Comparison of ENCODE assay signal across 8 mouse cellular contexts in genomic region chr9:46442739-46443181, GRCm38 (mm10).
DNase-seq lines count a peak whose midpoint lies in the region; ATAC-seq and TF ChIP-seq lines count a peak whose summit lies in the region.

No protein-coding gene starts in this region.

- ATAC-seq in kidney, postnatal 0 days (replicated peaks; ENCODE audit: low FRiP score, low read depth), result no peak
- ATAC-seq in embryonic facial prominence, embryonic 11.5 days (replicated peaks; ENCODE audit: insufficient number of reproducible peaks, low FRiP score, low TSS enrichment, low read depth), result peak; percentile 64; the same call in 1 of the 2 replicates
- no peak for ATAC-seq in intestine, embryonic 15.5 days
- ATAC-seq in neural tube, embryonic 14.5 days (ENCODE audit: low read depth), result peak; percentile 70; the same call in 1 of the 2 replicates
- ATAC-seq in megakaryocyte, adult 5-6 weeks (ENCODE audit: poor library complexity, severe bottlenecking), result no peak
- no peak for ATAC-seq in frontal cortex, adult (ENCODE audit: low TSS enrichment)

- H3K27ac ChIP-seq in kidney, postnatal 0 days, result no peak overlapping the region
- H3K27ac ChIP-seq in embryonic facial prominence, embryonic 11.5 days (replicated peaks; ENCODE audit: low read depth, low read length), result no peak overlapping the region
- no peak overlapping the region for H3K27ac ChIP-seq in intestine, embryonic 15.5 days
- H3K27ac ChIP-seq in neural tube, embryonic 14.5 days (ENCODE audit: low read depth, low read length), result no peak overlapping the region

- WGBS in kidney, postnatal 0 days, result 6% methylated on average over 19 of the region's 19 CpGs
- 3% methylated on average over 19 of the region's 19 CpGs for WGBS in embryonic facial prominence, embryonic 11.5 days
- 7% methylated on average over 19 of the region's 19 CpGs for WGBS in intestine, embryonic 15.5 days
- under 1% methylated on average over 19 of the region's 19 CpGs for WGBS in neural tube, embryonic 14.5 days

- no peak for DNase-seq in kidney, postnatal 0 days (ENCODE audit: low spot score)
- DNase-seq in kidney, adult 8-10 months, result no peak
- peak; percentile 57 for DNase-seq in embryonic facial prominence, embryonic 11.5 days (ENCODE audit: low spot score)
- DNase-seq in spleen, adult 18-20 months, result no peak

- peak overlapping the region; percentile 24 for H3K4me3 ChIP-seq in kidney, postnatal 0 days (replicated peaks; ENCODE audit: low read depth, low read length)
- H3K4me3 ChIP-seq in embryonic facial prominence, embryonic 11.5 days (ENCODE audit: low read depth, low read length), result peak overlapping the region; percentile 28
- H3K4me3 ChIP-seq in intestine, embryonic 15.5 days (replicated peaks), result peak overlapping the region; percentile 22
- H3K4me3 ChIP-seq in neural tube, embryonic 14.5 days (ENCODE audit: low read depth, low read length), result peak overlapping the region; percentile 16

- peaks cover 12% of the 10 kb centered on the region for H3K27me3 ChIP-seq in kidney, postnatal 0 days (ENCODE audit: insufficient read depth, low read length)
- peaks cover 27% of the 10 kb centered on the region for H3K27me3 ChIP-seq in embryonic facial prominence, embryonic 11.5 days (ENCODE audit: control insufficient read depth, insufficient read depth, low read length)
- H3K27me3 ChIP-seq in intestine, embryonic 15.5 days (replicated peaks), result peaks cover 39% of the 10 kb centered on the region
- H3K27me3 ChIP-seq in neural tube, embryonic 14.5 days (ENCODE audit: control insufficient read depth, insufficient read depth, low read length), result peaks cover 7% of the 10 kb centered on the region; the same call in 1 of the 2 replicates

- no peaks in the 10 kb centered on the region for H3K9me3 ChIP-seq in kidney, postnatal 0 days (replicated peaks; ENCODE audit: low read length)
- H3K9me3 ChIP-seq in embryonic facial prominence, embryonic 11.5 days (replicated peaks; ENCODE audit: control insufficient read depth, low read length), result no peaks in the 10 kb centered on the region
- no peaks in the 10 kb centered on the region for H3K9me3 ChIP-seq in intestine, embryonic 15.5 days
- H3K9me3 ChIP-seq in neural tube, embryonic 14.5 days (ENCODE audit: control insufficient read depth, low read length), result no peaks in the 10 kb centered on the region

- peaks cover 9% of the 10 kb centered on the region; the same call in 1 of the 2 replicates for H3K4me1 ChIP-seq in kidney, postnatal 0 days (replicated peaks; ENCODE audit: insufficient read depth, low read length)
- H3K4me1 ChIP-seq in embryonic facial prominence, embryonic 11.5 days (ENCODE audit: control insufficient read depth, insufficient read depth, low read length), result peaks cover 8% of the 10 kb centered on the region; the same call in 1 of the 2 replicates
- peaks cover 12% of the 10 kb centered on the region for H3K4me1 ChIP-seq in intestine, embryonic 15.5 days (replicated peaks)
- peaks cover 9% of the 10 kb centered on the region for H3K4me1 ChIP-seq in neural tube, embryonic 14.5 days (ENCODE audit: control insufficient read depth, insufficient read depth, low read length)

- TF ChIP-seq CTCF in kidney, postnatal 0 days (IDR thresholded peaks at IDR 0.05; ENCODE audit: low read depth), result no peak

- no peak overlapping the region for H3K9ac ChIP-seq in kidney, postnatal 0 days (ENCODE audit: low read depth, low read length)
- no peak overlapping the region; the same call in 1 of the 2 replicates for H3K9ac ChIP-seq in embryonic facial prominence, embryonic 11.5 days (replicated peaks; ENCODE audit: low read length)
- H3K9ac ChIP-seq in intestine, embryonic 15.5 days, result no peak overlapping the region
- H3K9ac ChIP-seq in neural tube, embryonic 14.5 days (replicated peaks; ENCODE audit: low read depth, low read length), result no peak overlapping the region

- H3K4me2 ChIP-seq in kidney, postnatal 0 days (ENCODE audit: low read length), result peak overlapping the region; percentile 54
- peak overlapping the region; percentile 58 for H3K4me2 ChIP-seq in embryonic facial prominence, embryonic 11.5 days (ENCODE audit: low read depth, low read length)
- H3K4me2 ChIP-seq in intestine, embryonic 15.5 days (replicated peaks), result peak overlapping the region; percentile 57
- H3K4me2 ChIP-seq in neural tube, embryonic 14.5 days (ENCODE audit: low read depth, low read length), result peak overlapping the region; percentile 50

- H3K36me3 ChIP-seq in kidney, postnatal 0 days (ENCODE audit: insufficient read depth, low read length), result no peaks in the 10 kb centered on the region
- H3K36me3 ChIP-seq in embryonic facial prominence, embryonic 11.5 days (replicated peaks; ENCODE audit: control insufficient read depth, insufficient read depth, low read depth, low read length), result no peaks in the 10 kb centered on the region
- H3K36me3 ChIP-seq in intestine, embryonic 15.5 days, result no peaks in the 10 kb centered on the region
- no peaks in the 10 kb centered on the region for H3K36me3 ChIP-seq in neural tube, embryonic 14.5 days (ENCODE audit: control insufficient read depth, insufficient read depth, low read length)

Comparison
In these comparisons a context has a peak if more than half of its experiments do, and no peak if none do; other contexts are left out.
1. ATAC-seq: peak in embryonic facial prominence, embryonic 11.5 days (single experiment) and neural tube, embryonic 14.5 days (single experiment); none in kidney, postnatal 0 days (single experiment), intestine, embryonic 15.5 days (single experiment), megakaryocyte, adult 5-6 weeks (single experiment) and frontal cortex, adult (single experiment).
2. Peak in every context shown above with its lines, with median percentiles within 50 percentile points of each other: H3K4me2 ChIP-seq and H3K4me3 ChIP-seq.